Mouse (Mus musculus) intestine, embryonic 15.5 days (tissue): ENCODE data around the gene Stra6. TPM values are rescaled to one million over a fixed set of nuclear protein-coding genes. Genes with fewer than 3 reads are reported as not detected.
A peak's percentile ranks its signal among the peaks of the same experiment; 100 is the strongest.

Experiments
- ATAC-seq: fragments of 200-750 bp; cut with Nextera tagmentation; 2 replicates; pipeline ENCODE4 v1.8.0; 2017; ENCODE audit warnings: moderate TSS enrichment, moderate library complexity
- H3K27ac ChIP-seq: fragments of 300-500 bp; sonication (generic); 2 replicates; pipeline ENCODE4 v1.5.1; 2015; ENCODE audit warnings: mild to moderate bottlenecking, inconsistent platforms
- H3K27me3 ChIP-seq: fragments of 300-500 bp; sonication (generic); replicated peaks from 2 replicates; pipeline ENCODE4 v1.6.1; 2015; ENCODE audit warnings: inconsistent platforms
- H3K36me3 ChIP-seq: fragments of 300-500 bp; sonication (generic); 2 replicates; pipeline ENCODE4 v1.6.1; 2015; ENCODE audit warnings: inconsistent platforms
- H3K4me1 ChIP-seq: fragments of 300-500 bp; sonication (generic); replicated peaks from 2 replicates; pipeline ENCODE4 v1.6.1; 2015; ENCODE audit warnings: inconsistent platforms
- H3K4me2 ChIP-seq: fragments of 300-500 bp; sonication (generic); replicated peaks from 2 replicates; pipeline ENCODE4 v1.6.1; 2015; ENCODE audit warnings: mild to moderate bottlenecking, inconsistent platforms
- H3K4me3 ChIP-seq: fragments of 300-500 bp; sonication (generic); replicated peaks from 2 replicates; pipeline ENCODE4 v1.5.1; 2015; ENCODE audit warnings: inconsistent platforms
- H3K9ac ChIP-seq: fragments of 300-500 bp; sonication (generic); 2 replicates; pipeline ENCODE4 v1.6.1; 2015; ENCODE audit warnings: inconsistent platforms
- H3K9me3 ChIP-seq: fragments of 300-500 bp; sonication (generic); 2 replicates; pipeline ENCODE4 v1.6.1; 2016; ENCODE audit warnings: inconsistent platforms
- WGBS: fragments of 180-500 bp; shearing (Covaris S2); methylation state at CpG from one replicate; pipeline ENCODE4 v1.1.7; 2015; 5-methylcytosine and 5-hydroxymethylcytosine counted together
- polyA plus RNA-seq: library from polyadenylated mRNA; unstranded; fragments of >200 nt; fragmentation: Nextera tagmentation; extraction: Ambion mirVana; gene quantifications from 2 replicates; pipeline ENCODE4 v1.2.1, GENCODE M21; 2015

Stra6 gene
- polyA plus RNA-seq, 1 experiment from 2014 or later = 4.6 TPM

DNA sequence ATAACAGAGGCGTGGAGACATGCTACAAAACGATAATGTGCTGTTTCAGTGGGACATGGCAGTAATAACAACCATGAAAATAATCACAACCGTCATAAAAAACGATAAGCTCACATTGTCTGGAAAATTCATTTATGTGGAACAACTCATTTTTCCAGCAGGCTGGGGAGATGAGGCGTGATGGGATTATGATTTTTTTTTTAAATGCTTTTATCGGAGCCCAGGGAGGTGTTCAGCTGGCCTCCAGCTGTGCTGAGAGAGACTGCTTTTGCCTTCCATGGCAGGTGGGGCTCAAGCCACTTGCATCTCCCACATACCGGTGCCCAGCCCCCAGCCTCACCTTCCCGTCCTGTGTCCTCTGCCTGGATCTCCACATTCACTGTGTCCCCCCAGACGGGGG, 22.6 kb downstream of the Stra6 start:
- WGBS = 35% methylated on average over 9 of the region's 9 CpGs
- H3K36me3 ChIP-seq = no peaks in the 10 kb centered on the region

DNA sequence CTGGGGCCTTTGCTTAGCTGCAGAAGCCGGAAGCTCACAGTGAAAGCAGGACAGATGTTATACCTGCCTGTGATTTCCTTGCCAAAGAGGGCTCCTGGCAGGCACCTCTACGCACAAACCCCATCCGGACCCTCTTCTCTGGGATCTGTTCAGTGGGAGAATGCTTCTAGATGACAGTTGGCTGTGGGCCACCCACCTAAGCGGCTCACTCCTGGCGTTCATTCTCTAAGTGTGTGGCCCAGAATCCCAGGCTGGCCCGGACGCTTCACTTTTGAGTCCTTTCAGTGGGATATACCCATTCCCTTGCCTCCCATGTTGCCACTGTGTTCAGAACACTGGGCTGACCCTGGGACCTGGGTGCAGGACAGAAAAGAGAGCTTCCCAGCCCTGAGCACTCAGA, 23.3 kb downstream of the Stra6 start:
- Histone ChIP-seq H3K27ac (no peak overlapping the region), H3K27me3 (peaks cover 4% of the 10 kb centered on the region; the same call in 1 of the 2 replicates), H3K9ac (no peak overlapping the region), H3K4me2 (no peak overlapping the region), H3K36me3 (no peaks in the 10 kb centered on the region), H3K4me3 (no peak overlapping the region), H3K9me3 (no peaks in the 10 kb centered on the region), H3K4me1 (peaks cover 14% of the 10 kb centered on the region)
- no peak for ATAC-seq
- 53% methylated on average over 7 of the region's 7 CpGs for WGBS

More for the DNA sequence above, 22.6 kb downstream of the Stra6 start:
- Histone ChIP-seq H3K9ac (no peak overlapping the region), H3K27me3 (peaks cover 4% of the 10 kb centered on the region; the same call in 1 of the 2 replicates), H3K4me1 (peaks cover 14% of the 10 kb centered on the region), H3K4me3 (no peak overlapping the region), H3K27ac (no peak overlapping the region), H3K4me2 (no peak overlapping the region), H3K9me3 (no peaks in the 10 kb centered on the region)
- no peak for ATAC-seq

DNA sequence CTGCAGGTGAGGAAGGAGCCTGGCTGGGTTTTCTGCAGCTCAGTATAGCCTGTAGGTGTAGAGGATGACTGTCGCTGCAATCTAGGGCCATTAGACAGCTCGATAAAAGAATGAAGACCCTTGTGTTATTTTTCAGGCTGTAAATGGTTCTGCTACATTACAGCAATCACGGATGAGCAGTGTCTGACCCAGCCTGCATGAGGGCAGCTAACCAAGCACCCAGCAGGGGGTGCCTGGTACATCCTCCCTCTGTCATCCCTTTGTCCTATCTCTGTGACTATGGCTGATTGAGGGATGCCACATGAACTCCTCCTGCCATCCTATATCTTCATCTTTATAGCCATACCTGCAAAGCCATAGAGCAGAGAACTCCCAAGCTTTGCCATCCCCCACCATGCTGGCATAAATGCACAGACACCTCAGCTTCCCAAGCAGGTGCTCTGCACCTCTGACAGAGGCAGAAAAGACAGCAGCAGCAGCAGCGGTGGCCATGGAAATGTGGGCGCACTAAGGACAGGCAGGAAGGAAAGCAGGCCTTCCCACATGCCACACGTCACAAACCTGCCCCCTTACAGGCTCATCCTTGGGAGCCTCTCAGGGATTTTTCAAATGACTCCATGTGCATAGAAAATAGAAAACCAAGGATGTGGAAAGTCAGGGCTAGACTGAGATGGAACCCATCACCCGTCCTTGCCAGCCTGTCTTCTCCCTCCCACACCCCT, 23.9 kb downstream of the Stra6 start:
- H3K9ac ChIP-seq = no peak overlapping the region
- peaks cover 18% of the 10 kb centered on the region for H3K4me1 ChIP-seq
- peaks cover 4% of the 10 kb centered on the region; the same call in 1 of the 2 replicates for H3K27me3 ChIP-seq
- H3K36me3 ChIP-seq = no peaks in the 10 kb centered on the region
- ATAC-seq = no peak
- H3K9me3 ChIP-seq = no peaks in the 10 kb centered on the region
- no peak overlapping the region for H3K27ac ChIP-seq
- no peak overlapping the region for H3K4me2 ChIP-seq
- WGBS = 68% methylated on average over 7 of the region's 7 CpGs
- H3K4me3 ChIP-seq = no peak overlapping the region

DNA sequence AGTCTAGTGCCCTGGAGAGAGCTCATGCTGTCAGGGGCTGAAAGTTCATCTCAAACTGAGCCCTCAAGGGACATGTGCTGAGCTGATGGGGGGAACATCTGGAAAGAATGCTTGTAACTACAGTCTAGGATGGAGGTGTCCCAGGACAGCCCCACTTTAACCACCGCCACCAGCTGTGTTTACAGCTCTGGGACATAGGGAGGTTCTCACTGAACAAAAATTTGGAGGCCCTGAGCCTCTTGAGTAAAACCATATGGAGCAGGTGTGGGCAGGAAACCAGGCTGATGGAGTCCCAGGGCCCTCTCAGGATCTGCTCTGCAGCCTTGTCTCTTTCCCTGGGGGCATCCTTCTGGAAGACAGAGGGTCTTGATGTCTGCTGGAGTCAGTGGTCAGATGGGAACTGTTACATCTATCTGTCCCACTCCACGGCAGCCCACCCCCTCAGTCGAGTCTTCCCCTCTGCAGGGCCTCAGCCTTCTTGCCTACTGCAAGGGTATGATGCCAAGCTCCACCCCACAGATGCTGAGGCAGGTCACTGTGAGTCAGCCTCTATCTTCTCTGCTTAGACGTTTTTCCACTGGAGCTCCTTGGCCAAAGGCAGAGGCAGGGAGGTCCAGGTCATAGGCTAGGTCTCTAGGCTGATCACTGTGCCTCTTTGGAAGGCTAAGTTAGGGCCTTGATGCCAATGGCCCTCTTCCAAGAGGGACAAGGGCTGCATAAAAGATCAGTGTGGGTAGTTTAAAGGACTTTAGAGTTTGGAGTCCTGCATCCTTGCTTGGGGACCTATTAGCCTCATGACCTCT, 28.2 kb downstream of the Stra6 start:
- no peak overlapping the region for H3K27ac ChIP-seq
- H3K4me1 ChIP-seq = peaks cover 6% of the 10 kb centered on the region; the same call in 1 of the 2 replicates
- WGBS = 36% methylated on average over 4 of the region's 4 CpGs
- no peak overlapping the region for H3K9ac ChIP-seq
- no peak overlapping the region for H3K4me2 ChIP-seq
- H3K27me3 ChIP-seq = no peaks in the 10 kb centered on the region
- H3K4me3 ChIP-seq = no peak overlapping the region
- H3K36me3 ChIP-seq = no peaks in the 10 kb centered on the region
- H3K9me3 ChIP-seq = no peaks in the 10 kb centered on the region
- peak; percentile 20; the same call in 1 of the 2 replicates for ATAC-seq

DNA sequence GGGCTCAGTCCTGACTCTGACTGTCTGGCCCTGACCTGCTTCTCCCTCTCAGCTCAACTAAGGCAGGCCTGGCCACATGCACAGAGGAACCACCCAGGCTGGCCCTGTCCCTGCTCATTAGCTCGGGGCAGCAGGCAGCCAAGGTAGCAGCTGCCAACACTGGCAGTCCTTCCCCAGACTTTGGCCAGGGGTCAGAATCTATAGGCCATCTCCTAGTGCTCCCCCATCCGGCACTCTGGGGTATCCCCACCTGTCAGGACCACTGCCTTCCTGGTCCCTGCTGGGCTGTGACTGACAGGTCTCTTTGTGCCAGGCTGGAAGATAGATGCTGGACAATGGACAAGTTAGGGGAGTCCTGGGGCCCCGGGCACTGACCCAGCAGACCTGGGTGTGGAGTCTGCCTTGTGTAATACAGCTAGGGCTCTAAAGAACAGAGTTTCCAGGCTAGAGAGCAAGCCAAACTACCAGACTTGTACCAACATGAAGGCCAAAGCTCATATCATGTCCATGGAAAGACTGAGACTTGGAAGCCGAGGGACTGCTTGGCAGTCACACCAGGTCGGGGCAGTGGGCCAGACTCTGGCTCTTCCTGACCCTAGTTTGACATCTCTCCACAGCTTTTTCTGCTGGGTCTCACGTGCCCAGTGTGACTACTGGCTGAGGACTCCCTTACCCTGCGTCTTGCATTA, 29.1 kb downstream of the Stra6 start:
- Histone ChIP-seq H3K27me3 (no peaks in the 10 kb centered on the region), H3K27ac (no peak overlapping the region), H3K36me3 (no peaks in the 10 kb centered on the region), H3K4me3 (no peak overlapping the region), H3K9me3 (no peaks in the 10 kb centered on the region), H3K4me1 (peaks cover 6% of the 10 kb centered on the region; the same call in 1 of the 2 replicates), H3K4me2 (no peak overlapping the region), H3K9ac (no peak overlapping the region)
- WGBS = 73% methylated on average over 7 of the region's 7 CpGs
- no peak for ATAC-seq

DNA sequence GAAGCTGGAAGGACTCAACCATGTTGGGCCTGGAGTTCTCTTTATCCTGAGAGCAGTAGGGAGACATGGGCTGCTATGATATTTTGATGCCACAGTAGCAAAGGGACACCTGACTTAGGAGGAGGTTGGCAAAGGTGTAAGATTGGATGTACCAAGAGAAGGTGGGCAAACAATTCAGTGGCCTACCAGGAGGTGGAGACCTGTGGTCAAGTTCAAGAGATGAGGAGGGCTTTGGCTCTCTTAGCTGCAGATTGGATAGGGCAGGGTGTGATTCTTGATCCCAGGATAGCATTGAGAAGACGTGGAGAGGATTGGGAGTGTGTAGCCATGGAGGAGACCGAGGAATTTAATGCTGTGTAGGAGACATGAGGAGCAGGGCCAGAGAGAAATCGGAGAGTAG, 30.2 kb downstream of the Stra6 start:
- ATAC-seq = no peak

DNA sequence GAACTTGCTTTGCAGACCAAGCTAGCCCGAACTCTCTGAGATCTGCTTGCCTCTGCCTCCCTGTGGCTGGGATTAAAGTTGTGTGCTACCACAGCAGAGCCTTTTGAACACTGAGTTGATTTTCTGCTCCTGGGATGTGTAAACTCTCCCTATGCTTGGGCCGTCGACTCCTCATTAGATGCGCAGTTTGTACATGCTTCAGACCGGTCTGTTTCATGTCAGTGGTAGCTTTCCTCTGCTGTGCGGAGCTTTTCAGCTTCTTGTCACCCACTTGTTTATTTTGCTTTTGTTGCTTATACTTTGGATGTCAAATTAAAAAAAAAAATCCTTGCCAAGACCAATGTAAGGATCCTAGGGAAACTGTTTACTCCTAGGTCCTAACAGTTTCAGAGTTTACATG, 32.4 kb downstream of the Stra6 start:
- Histone ChIP-seq H3K27me3 (no peaks in the 10 kb centered on the region), H3K9me3 (no peaks in the 10 kb centered on the region), H3K36me3 (no peaks in the 10 kb centered on the region), H3K4me1 (peaks cover 6% of the 10 kb centered on the region; the same call in 1 of the 2 replicates), H3K9ac (no peak overlapping the region), H3K27ac (peak overlapping the region; percentile 24; the same call in 1 of the 2 replicates), H3K4me3 (no peak overlapping the region), H3K4me2 (no peak overlapping the region)
- no peak for ATAC-seq
- WGBS = 51% methylated on average over 6 of the region's 6 CpGs

More for the DNA sequence above, 30.2 kb downstream of the Stra6 start:
- H3K27ac ChIP-seq = no peak overlapping the region
- no peaks in the 10 kb centered on the region for H3K27me3 ChIP-seq
- H3K36me3 ChIP-seq = no peaks in the 10 kb centered on the region
- WGBS = 77% methylated on average over 3 of the region's 3 CpGs
- H3K4me2 ChIP-seq = no peak overlapping the region
- H3K9me3 ChIP-seq = no peaks in the 10 kb centered on the region
- H3K4me1 ChIP-seq = peaks cover 6% of the 10 kb centered on the region; the same call in 1 of the 2 replicates
- no peak overlapping the region for H3K4me3 ChIP-seq
- H3K9ac ChIP-seq = no peak overlapping the region

DNA sequence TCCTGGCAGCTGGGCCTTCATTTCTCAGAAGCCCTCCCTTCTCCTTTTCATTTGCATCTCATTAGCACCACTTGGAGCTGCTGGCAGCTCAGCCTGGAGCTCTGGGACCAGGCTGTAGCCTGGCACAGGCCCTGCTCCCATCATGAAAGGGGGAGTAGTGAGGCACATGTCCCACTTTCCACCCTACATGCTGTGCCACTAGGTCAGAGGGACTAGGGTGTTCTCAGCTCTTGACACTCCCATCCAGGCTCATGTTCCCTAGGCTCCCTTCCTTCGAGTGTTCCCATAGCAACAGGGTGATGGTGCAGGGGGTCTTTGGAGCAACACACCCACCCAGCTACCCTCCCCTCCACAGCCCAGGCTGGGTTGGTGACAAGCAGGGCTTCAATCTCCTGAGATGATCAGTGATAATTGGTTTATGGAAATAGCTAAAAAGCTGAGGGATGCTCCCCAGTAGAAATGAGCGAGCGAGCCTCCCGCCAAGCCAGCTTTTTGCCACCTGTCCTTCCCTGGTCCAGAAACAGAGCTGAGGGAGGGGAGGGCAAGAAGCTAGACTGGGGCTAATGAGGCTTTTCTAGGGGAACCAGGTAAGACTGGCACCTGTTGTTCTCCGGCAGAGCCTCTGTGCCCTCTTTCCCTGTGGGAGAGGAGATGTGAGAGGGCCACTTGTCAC, 33.2 kb downstream of the Stra6 start:
- ATAC-seq = no peak
- Histone ChIP-seq H3K4me3 (no peak overlapping the region), H3K4me1 (peaks cover 6% of the 10 kb centered on the region; the same call in 1 of the 2 replicates), H3K27ac (0 out of 2 replicates have a peak overlapping the region, but pooled peaks have one; percentile 0), H3K9me3 (no peaks in the 10 kb centered on the region), H3K36me3 (no peaks in the 10 kb centered on the region), H3K9ac (no peak overlapping the region), H3K27me3 (no peaks in the 10 kb centered on the region), H3K4me2 (no peak overlapping the region)
- 68% methylated on average over 5 of the region's 5 CpGs for WGBS

DNA sequence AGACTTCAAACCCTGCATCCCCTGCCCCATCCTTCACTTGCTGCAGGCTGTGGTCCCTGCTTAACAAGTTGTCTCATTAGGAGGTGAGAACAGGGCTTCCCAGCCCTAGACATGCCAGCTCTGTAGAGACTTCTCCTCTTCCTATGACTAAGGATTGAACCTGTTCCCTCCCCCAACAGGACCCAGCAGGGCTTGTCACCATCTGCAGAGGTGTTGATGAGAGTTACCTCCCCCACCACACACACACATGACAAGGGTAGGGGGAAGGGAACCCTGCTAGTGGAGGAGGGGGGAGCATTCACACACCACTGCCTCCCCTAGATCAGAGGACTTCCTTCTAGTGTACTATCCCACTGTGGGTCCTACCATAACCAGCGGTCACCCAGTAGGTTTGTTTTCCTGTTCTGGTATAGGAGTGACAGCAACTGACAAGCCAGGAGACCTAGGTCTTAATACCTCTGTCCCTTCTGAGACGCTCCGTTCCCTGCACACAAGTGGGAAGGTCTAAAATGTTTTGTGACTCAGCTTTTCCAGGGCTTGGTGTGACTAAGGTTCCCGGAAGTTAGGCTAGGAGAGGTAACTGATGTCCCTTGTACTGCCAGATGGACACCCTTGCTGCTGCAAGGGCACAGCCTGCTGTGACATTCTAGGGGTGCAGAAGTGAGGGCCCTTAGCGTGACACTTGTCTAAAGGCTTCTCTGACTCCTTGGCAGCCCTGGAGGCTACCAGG, 36.4 kb downstream of the Stra6 start:
- Histone ChIP-seq H3K9ac (no peak overlapping the region), H3K9me3 (no peaks in the 10 kb centered on the region), H3K27me3 (0 out of 2 replicates have a peak, but pooled peaks cover 2% of the 10 kb centered on the region), H3K4me3 (no peak overlapping the region), H3K4me1 (no peaks in the 10 kb centered on the region; the same call in 1 of the 2 replicates), H3K36me3 (no peaks in the 10 kb centered on the region), H3K27ac (no peak overlapping the region), H3K4me2 (no peak overlapping the region)
- WGBS = 72% methylated on average over 5 of the region's 5 CpGs
- no peak; the same call in 1 of the 2 replicates for ATAC-seq

DNA sequence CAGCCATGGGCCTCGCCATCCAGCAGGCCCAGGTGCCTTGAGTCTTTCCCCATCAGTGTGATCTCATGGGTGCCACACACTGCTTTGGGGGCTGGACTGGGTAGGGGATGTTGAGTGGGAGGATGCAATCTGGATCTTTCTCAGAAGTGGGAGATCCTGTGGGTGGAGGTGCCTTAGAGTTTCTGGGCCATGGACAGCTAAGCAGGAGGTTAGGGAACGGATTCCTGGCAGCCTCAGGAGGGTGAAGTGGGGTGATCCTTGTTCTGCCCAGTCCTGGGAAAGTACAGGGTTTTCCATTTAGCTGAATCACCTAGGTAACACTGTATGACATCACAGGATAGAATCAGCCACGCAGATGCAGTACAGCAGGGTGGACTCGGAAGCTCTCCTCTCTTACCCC, 38.4 kb downstream of the Stra6 start:
- H3K9ac ChIP-seq = no peak overlapping the region
- H3K4me2 ChIP-seq = no peak overlapping the region
- no peak overlapping the region for H3K27ac ChIP-seq
- no peaks in the 10 kb centered on the region; the same call in 1 of the 2 replicates for H3K4me1 ChIP-seq
- no peak for ATAC-seq
- 77% methylated on average over 4 of the region's 4 CpGs for WGBS
- H3K27me3 ChIP-seq = 0 out of 2 replicates have a peak, but pooled peaks cover 2% of the 10 kb centered on the region
- H3K4me3 ChIP-seq = no peak overlapping the region
- H3K36me3 ChIP-seq = no peaks in the 10 kb centered on the region
- H3K9me3 ChIP-seq = no peaks in the 10 kb centered on the region

DNA sequence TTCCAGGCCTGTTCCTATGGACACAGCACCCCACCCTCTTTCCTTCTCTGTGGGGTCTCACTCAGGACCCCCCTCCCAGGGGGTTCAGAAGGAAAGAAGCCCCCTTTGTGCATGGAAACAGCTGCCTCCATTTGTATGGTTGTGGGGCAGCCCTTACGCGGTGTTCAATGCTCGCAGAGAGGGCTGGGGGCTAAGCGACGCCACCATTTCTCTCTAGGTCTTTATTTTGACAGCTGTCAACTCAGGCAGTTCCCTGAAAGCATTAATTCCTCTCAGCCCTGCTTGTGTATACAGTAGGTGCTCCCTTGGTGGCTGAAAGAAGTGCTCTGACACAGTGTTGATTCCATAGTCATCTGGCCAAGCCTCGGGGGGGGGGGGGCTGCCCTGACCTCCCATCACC, 40.1 kb downstream of the Stra6 start:
- H3K4me1 ChIP-seq = peaks cover 4% of the 10 kb centered on the region; the same call in 1 of the 2 replicates
- H3K9me3 ChIP-seq = no peaks in the 10 kb centered on the region
- H3K9ac ChIP-seq = no peak overlapping the region
- no peak overlapping the region for H3K4me3 ChIP-seq
- H3K4me2 ChIP-seq = no peak overlapping the region
- no peaks in the 10 kb centered on the region for H3K36me3 ChIP-seq
- no peak overlapping the region for H3K27ac ChIP-seq
- 75% methylated on average over 6 of the region's 6 CpGs for WGBS
- 0 out of 2 replicates have a peak, but pooled peaks cover 2% of the 10 kb centered on the region for H3K27me3 ChIP-seq
- no peak for ATAC-seq
